Mouse (Mus musculus) MEL (cell line): Measurements from ENCODE around the gene Cttnbp2. TPM values are rescaled to one million over a fixed set of nuclear protein-coding genes. Genes with fewer than 3 reads are reported as not detected.

Source experiments
- DNase-seq: peaks from one replicate; pipeline ENCODE4 v3.0.0; 2011; ENCODE audit warnings: low read depth, low spot score
- H3K27ac ChIP-seq: 2 replicates; pipeline ENCODE4 v1.5.1; 2012; ENCODE audit warnings: low read depth, mild to moderate bottlenecking, control low read depth, low read length, moderate library complexity; ENCODE audit not compliant: control insufficient read depth
- H3K27me3 ChIP-seq, 2 experiments: fragments of 150-350 bp in 1 of 2; sonication (generic) in 1 of 2; 2 replicates each; pipeline ENCODE4 v1.6.1; 2012; ENCODE audit warnings: low read length in 2 of 2, mild to moderate bottlenecking in 2 of 2, improper control_type of control experiment in 1 of 2, moderate library complexity in 1 of 2; ENCODE audit not compliant: insufficient read depth in 2 of 2, control insufficient read depth in 1 of 2
- H3K36me3 ChIP-seq, 2 experiments: 2 replicates each; pipeline ENCODE4 v1.6.1; 2012 to 2014; ENCODE audit warnings: low read length in 2 of 2, improper control_type of control experiment in 1 of 2, inconsistent platforms in 1 of 2, mild to moderate bottlenecking in 1 of 2; ENCODE audit not compliant: insufficient read depth in 2 of 2, control insufficient read depth in 1 of 2
- H3K4me1 ChIP-seq, 2 experiments: fragments of 150-350 bp in 1 of 2; sonication (generic) in 1 of 2; 2 replicates each; pipeline ENCODE4 v1.6.1; 2012; ENCODE audit warnings: low read length in 2 of 2, improper control_type of control experiment in 1 of 2, mild to moderate bottlenecking in 1 of 2; ENCODE audit not compliant: insufficient read depth in 2 of 2, control insufficient read depth in 1 of 2
- H3K4me3 ChIP-seq, 2 experiments: fragments of 150-350 bp in 1 of 2; sonication (generic) in 1 of 2; 2 replicates each; pipeline ENCODE4 v1.5.1; 2012; ENCODE audit warnings: low read depth in 2 of 2, low read length in 2 of 2, mild to moderate bottlenecking in 2 of 2, moderate library complexity in 2 of 2, control low read depth in 1 of 2, improper control_type of control experiment in 1 of 2; ENCODE audit not compliant: control insufficient read depth in 1 of 2, insufficient read depth in 1 of 2
- H3K79me2 ChIP-seq: 2 replicates; pipeline ENCODE4 v1.6.1; 2012; ENCODE audit warnings: mild to moderate bottlenecking, low read length, moderate library complexity; ENCODE audit not compliant: control insufficient read depth, poor library complexity, insufficient read depth
- H3K9ac ChIP-seq: 2 replicates; pipeline ENCODE4 v1.6.1; 2012; ENCODE audit warnings: low read depth, mild to moderate bottlenecking, control low read depth, low read length, moderate library complexity; ENCODE audit not compliant: control insufficient read depth, poor library complexity, severe bottlenecking
- H3K9me3 ChIP-seq: fragments of 150-350 bp; sonication (generic); replicated peaks from 2 replicates; pipeline ENCODE4 v1.6.1; 2012; ENCODE audit warnings: mild to moderate bottlenecking, low read length, improper control_type of control experiment, moderate library complexity; ENCODE audit not compliant: insufficient read depth
- CHD1 ChIP-seq: IDR thresholded peaks from 2 replicates; pipeline ENCODE4 v1.6.1; 2012; ENCODE audit warnings: low read depth, mild to moderate bottlenecking, inconsistent platforms, low read length, improper control_type of control experiment
- CHD2 ChIP-seq: IDR thresholded peaks from 2 replicates; pipeline ENCODE4 v1.6.1; 2011; ENCODE audit warnings: low read length, improper control_type of control experiment
- ELF1 ChIP-seq: IDR thresholded peaks from 2 replicates; pipeline ENCODE4 v1.6.1; 2014; ENCODE audit warnings: low read depth, mild to moderate bottlenecking, inconsistent platforms, low read length, improper control_type of control experiment, moderate library complexity
- EP300 ChIP-seq, 2 experiments: IDR thresholded peaks; 2 replicates each; pipeline ENCODE4 v1.6.1; 2011; ENCODE audit warnings: improper control_type of control experiment in 2 of 2, low read length in 2 of 2, low read depth in 1 of 2, mild to moderate bottlenecking in 1 of 2
- ETS1 ChIP-seq: IDR thresholded peaks from 2 replicates; pipeline ENCODE4 v1.6.1; 2012; ENCODE audit warnings: low read depth, mild to moderate bottlenecking, inconsistent platforms, low read length, improper control_type of control experiment, moderate library complexity
- JUND ChIP-seq: IDR thresholded peaks from 2 replicates; pipeline ENCODE4 v1.6.1; 2011; ENCODE audit warnings: low read depth, mild to moderate bottlenecking, improper control_type of control experiment, low read length
- KAT2A ChIP-seq: conservative IDR thresholded peaks from 2 replicates; pipeline ENCODE4 v1.6.1; 2012; ENCODE audit warnings: low read depth, low read length, improper control_type of control experiment, inconsistent platforms
- MAFK ChIP-seq: IDR thresholded peaks from 2 replicates; pipeline ENCODE4 v1.6.1; 2011; ENCODE audit warnings: low read depth, mild to moderate bottlenecking, low read length, improper control_type of control experiment, borderline replicate concordance
- MAX ChIP-seq: IDR thresholded peaks from 2 replicates; pipeline ENCODE4 v1.6.1; 2011; ENCODE audit warnings: low read length, improper control_type of control experiment
- MYB ChIP-seq: IDR thresholded peaks from 2 replicates; pipeline ENCODE4 v1.6.1; 2011; ENCODE audit warnings: mild to moderate bottlenecking, low read depth, low read length, improper control_type of control experiment
- MYC ChIP-seq: IDR thresholded peaks from 2 replicates; pipeline ENCODE4 v1.6.1; 2011; ENCODE audit warnings: low read depth, mild to moderate bottlenecking, low read length, improper control_type of control experiment, moderate library complexity
- NRF1 ChIP-seq: IDR thresholded peaks from 2 replicates; pipeline ENCODE4 v1.6.1; 2014; ENCODE audit warnings: low read depth, mild to moderate bottlenecking, inconsistent platforms, low read length, improper control_type of control experiment, moderate library complexity; ENCODE audit not compliant: poor library complexity, insufficient read depth, severe bottlenecking
- POLR2A ChIP-seq, 2 experiments: IDR thresholded peaks; 2 replicates each; pipeline ENCODE4 v1.6.1; 2011 to 2012; ENCODE audit warnings: low read length in 2 of 2, mild to moderate bottlenecking in 2 of 2, control low read depth in 1 of 2, improper control_type of control experiment in 1 of 2, low read depth in 1 of 2, moderate library complexity in 1 of 2; ENCODE audit not compliant: control insufficient read depth in 1 of 2, insufficient read depth in 1 of 2, poor library complexity in 1 of 2
- RAD21 ChIP-seq: IDR thresholded peaks from 2 replicates; pipeline ENCODE4 v1.6.1; 2011; ENCODE audit warnings: mild to moderate bottlenecking, low read depth, low read length, improper control_type of control experiment
- RCOR1 ChIP-seq: IDR thresholded peaks from 2 replicates; pipeline ENCODE4 v1.6.1; 2012; ENCODE audit warnings: low read depth, mild to moderate bottlenecking, inconsistent platforms, low read length, improper control_type of control experiment
- TBP ChIP-seq: IDR thresholded peaks from 2 replicates; pipeline ENCODE4 v1.8.0; 2011; ENCODE audit warnings: low read depth, low read length, improper control_type of control experiment
- UBTF ChIP-seq: IDR thresholded peaks from 2 replicates; pipeline ENCODE4 v1.6.1; 2012; ENCODE audit warnings: low read depth, mild to moderate bottlenecking, inconsistent platforms, low read length, improper control_type of control experiment, moderate library complexity, borderline replicate concordance; ENCODE audit not compliant: insufficient read depth
- USF2 ChIP-seq, 2 experiments: IDR thresholded peaks; 2 replicates each; pipeline ENCODE4 v1.6.1; 2011 to 2012; ENCODE audit warnings: improper control_type of control experiment in 2 of 2, low read length in 2 of 2, borderline replicate concordance in 1 of 2, inconsistent platforms in 1 of 2, low read depth in 1 of 2, mild to moderate bottlenecking in 1 of 2; ENCODE audit not compliant: insufficient read depth in 1 of 2
- ZKSCAN1 ChIP-seq: IDR thresholded peaks from 2 replicates; pipeline ENCODE4 v1.6.1; 2012; ENCODE audit warnings: low read depth, mild to moderate bottlenecking, inconsistent platforms, low read length, improper control_type of control experiment, moderate library complexity
- ZNF384 ChIP-seq: IDR thresholded peaks from 2 replicates; pipeline ENCODE4 v1.6.1; 2012; ENCODE audit warnings: low read depth, mild to moderate bottlenecking, inconsistent platforms, low read length, improper control_type of control experiment
- polyA plus RNA-seq, 2 experiments: library from polyadenylated mRNA; stranded (reverse) in 1 of 2; unstranded in 1 of 2; fragments of >175 nt in 1 of 2; fragments of >200 nt in 1 of 2; gene quantifications; 2 replicates each; pipeline versions ENCODE4 v1.2.1 to v1.2.4; 2012; ENCODE audit warnings: low replicate concordance in 2 of 2, low read depth in 1 of 2; ENCODE audit not compliant: insufficient read length in 2 of 2, insufficient read depth in 1 of 2, missing spikeins in 1 of 2
- total RNA-seq: library from RNA; depleted of rRNA; stranded (reverse); fragments of 300-350 nt; gene quantifications from 2 replicates; pipeline ENCODE4 v1.2.3, GENCODE M21; 2012

Cttnbp2 gene
- total and polyA plus RNA-seq, 3 experiments, result 0.77 to 1.2 TPM; not detected in 1

- Histone ChIP-seq H3K9me3 (no peaks in the 10 kb centered on the region), H3K9ac (no peak overlapping the region), H3K27ac (no peak overlapping the region), H3K27me3 (no peaks in the 10 kb centered on the region)
- DNase-seq, result no peak
- TF ChIP-seq ETS1 (no peak), ZKSCAN1 (no peak), RAD21 (no peak), TBP (no peak), USF2 (IDR thresholded peaks at IDR 0.05; ENCODE audit: borderline replicate concordance in 1 of 2, insufficient read depth in 1 of 2, low read depth in 1 of 2, low read length in 2 of 2) (no peak), CHD1 (no peak), ELF1 (no peak)
- TF ChIP-seq, all 39 proteins: peak for 0
- Histone ChIP-seq H3K79me2 (no peaks in the 10 kb centered on the region), H3K4me3 (no peak overlapping the region), H3K36me3 (peaks cover 0 to 2% of the 10 kb centered on the region in 2 experiments; a peak in 2 of 4 replicates), H3K4me1 (no peaks in the 10 kb centered on the region)
Measured at GRCm38 (mm10) chr6:18446917-18447316, 67.7 kb downstream of the Cttnbp2 start.

GRCm38 (mm10) chr6:18446359-18446758 lies 68.3 kb downstream of the Cttnbp2 start:
- TF ChIP-seq EP300 (IDR thresholded peaks at IDR 0.05; ENCODE audit: low read depth in 1 of 2, low read length in 2 of 2) (no peak), MAX (no peak), KAT2A (no peak), MYC (no peak), MAFK (no peak), POLR2A (IDR thresholded peaks at IDR 0.05; ENCODE audit: control insufficient read depth in 1 of 2, insufficient read depth in 1 of 2, low read depth in 1 of 2, low read length in 2 of 2, poor library complexity in 1 of 2) (no peak), CHD2 (no peak), UBTF (no peak), ZNF384 (no peak), JUND (no peak), RCOR1 (no peak), MYB (no peak), NRF1 (no peak)
- H3K9ac ChIP-seq, result no peak overlapping the region
- H3K79me2 ChIP-seq, result no peaks in the 10 kb centered on the region
- no peak overlapping the region for H3K27ac ChIP-seq
- DNase-seq, result no peak
- no peaks in the 10 kb centered on the region for H3K27me3 ChIP-seq
- H3K36me3 ChIP-seq, result peaks cover 0 to 3% of the 10 kb centered on the region in 2 experiments; a peak in 2 of 4 replicates
- no peak overlapping the region for H3K4me3 ChIP-seq
- H3K9me3 ChIP-seq, result no peaks in the 10 kb centered on the region
- H3K4me1 ChIP-seq, result peaks cover 0 to 4% of the 10 kb centered on the region in 2 experiments; a peak in 2 of 4 replicates
